Mouse (Mus musculus): ENCODE data around the gene Strbp.

DNA sequence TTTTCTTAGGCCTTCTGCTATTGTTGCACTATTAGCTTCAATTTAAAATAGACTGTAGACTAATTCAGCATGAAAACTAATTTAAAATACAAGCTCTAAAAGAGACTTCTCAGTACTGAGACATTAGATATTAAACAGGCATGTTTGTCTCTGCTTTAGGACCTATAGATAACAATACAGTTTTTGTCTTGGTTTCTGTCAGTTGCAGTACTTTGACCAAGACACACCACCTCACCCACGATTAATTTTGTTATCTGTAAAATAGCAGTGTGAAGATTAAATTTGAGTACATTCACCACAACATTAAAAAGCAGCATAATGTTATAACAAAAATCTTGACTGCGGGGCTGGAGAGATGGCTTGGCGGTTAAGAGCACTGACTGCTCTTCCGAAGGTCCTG, 237.4 kb downstream of the Strbp start:
- TF ChIP-seq CTCF (IDR thresholded peaks at IDR 0.05; ENCODE audit: extremely low read depth, insufficient read depth, insufficient read length, insufficient replicate concordance), result no peak
- no peak for TF ChIP-seq POLR2A (IDR thresholded peaks at IDR 0.05; ENCODE audit: low read depth, low read length)
